Mouse (Mus musculus): ENCODE measurements around the gene Setd6.
A peak's percentile ranks its signal among the peaks of the same experiment; 100 is the strongest.

Gene Setd6

GRCm38 (mm10) chr8:95715676-95716531 lies at the start of gene Setd6:
Gene Setd6, plus strand, starts transcription at chr8:95715881.
- peak; percentile 66 to 75 for DNase-seq (ENCODE audit: low spot score in 2 of 2)

- DNase-seq (ENCODE audit: low spot score in 2 of 2) = no peak
Observed at GRCm38 (mm10) chr8:95668163-95668958, 47.3 kb upstream of the Setd6 start.

- no peak for DNase-seq (ENCODE audit: low spot score in 2 of 2)
Observed at GRCm38 (mm10) chr8:95669967-95670366, 45.7 kb upstream of the Setd6 start.

- DNase-seq (ENCODE audit: low spot score in 2 of 2) = no peak
Observed at GRCm38 (mm10) chr8:95671861-95672260, 43.8 kb upstream of the Setd6 start.

GRCm38 (mm10) chr8:95672811-95673210 lies 42.9 kb upstream of the Setd6 start:
- no peak for DNase-seq (ENCODE audit: low spot score in 2 of 2)

- DNase-seq (ENCODE audit: low spot score in 2 of 2) = no peak
Observed at GRCm38 (mm10) chr8:95676631-95677030, 39.0 kb upstream of the Setd6 start, which contains the start of gene Ndrg4. Gene Ndrg4, plus strand, starts transcription at chr8:95676980.

- no peak for DNase-seq (ENCODE audit: low spot score in 2 of 2)
Observed at GRCm38 (mm10) chr8:95677591-95678023, 38.1 kb upstream of the Setd6 start.

GRCm38 (mm10) chr8:95678024-95678611 lies 37.6 kb upstream of the Setd6 start:
- DNase-seq (ENCODE audit: low spot score in 2 of 2) = no peak

- no peak for DNase-seq (ENCODE audit: low spot score in 2 of 2)
Observed at GRCm38 (mm10) chr8:95688073-95688672, 27.5 kb upstream of the Setd6 start.

GRCm38 (mm10) chr8:95690929-95691541 lies 24.6 kb upstream of the Setd6 start:
- no peak for DNase-seq (ENCODE audit: low spot score in 2 of 2)

- DNase-seq (ENCODE audit: low spot score in 2 of 2) = no peak
Observed at GRCm38 (mm10) chr8:95694631-95695030, 21.1 kb upstream of the Setd6 start.

GRCm38 (mm10) chr8:95696661-95697060 lies 19.0 kb upstream of the Setd6 start:
- no peak for DNase-seq (ENCODE audit: low spot score in 2 of 2)

- DNase-seq (ENCODE audit: low spot score in 2 of 2) = peak; percentile 40 to 68
Observed at GRCm38 (mm10) chr8:95697128-95697527, 18.6 kb upstream of the Setd6 start.

- DNase-seq (ENCODE audit: low spot score in 2 of 2) = no peak
Observed at GRCm38 (mm10) chr8:95698179-95698578, 17.5 kb upstream of the Setd6 start.

- DNase-seq (ENCODE audit: low spot score in 2 of 2) = no peak
Observed at GRCm38 (mm10) chr8:95700282-95700681, 15.4 kb upstream of the Setd6 start.

GRCm38 (mm10) chr8:95701809-95702208 lies 13.9 kb upstream of the Setd6 start:
- no peak for DNase-seq (ENCODE audit: low spot score in 2 of 2)

GRCm38 (mm10) chr8:95702480-95703446 lies 12.9 kb upstream of the Setd6 start:
- DNase-seq (ENCODE audit: low spot score in 2 of 2) = peak; percentile 25 to 38

- no peak for DNase-seq (ENCODE audit: low spot score in 2 of 2)
Observed at GRCm38 (mm10) chr8:95703461-95704260, 12.0 kb upstream of the Setd6 start.

GRCm38 (mm10) chr8:95704538-95704937 lies 11.1 kb upstream of the Setd6 start:
- no peak for DNase-seq (ENCODE audit: low spot score in 2 of 2)

Data from spleen, postnatal 14 days (tissue).